In the genomic region with DNA sequence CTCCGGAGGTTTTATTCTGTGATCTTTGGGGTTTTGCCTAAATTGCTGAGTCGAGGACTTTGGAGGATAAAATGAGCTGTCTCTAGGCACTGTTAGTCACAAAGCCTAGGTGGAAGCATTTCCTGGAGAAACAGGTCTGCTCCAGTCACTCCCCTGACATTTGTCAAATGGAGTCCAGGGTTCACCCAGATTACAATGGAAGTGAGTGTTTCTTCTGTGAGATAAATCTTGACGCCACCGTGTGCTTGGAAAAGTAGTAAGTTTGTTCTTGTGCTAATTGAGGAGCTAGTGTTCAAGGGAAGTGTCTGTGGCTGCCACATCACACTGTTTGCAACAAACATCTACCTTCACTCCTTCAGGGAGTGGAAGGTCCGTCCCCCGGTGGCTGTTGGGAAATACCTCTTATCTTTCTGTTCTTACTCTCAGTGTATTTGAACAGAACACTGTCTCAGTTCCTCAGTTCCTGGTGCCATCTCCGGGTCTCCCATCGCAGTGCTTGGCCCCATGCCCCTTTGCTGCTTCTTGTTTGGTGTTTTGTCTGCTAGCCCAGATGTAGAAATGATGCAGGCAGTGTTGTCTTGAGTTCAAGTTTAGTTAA, we compare ENCODE assay signal across 13 mouse cellular contexts.
"Had no signal": no experiment of that assay in that cellular context is flagged by ENCODE, and none has a peak within 500 bp of the region (broad histone marks: within the 10 kb centered on the region; RNA-seq: fewer than 3 reads in every experiment).

No protein-coding gene starts in this region.

- H3K9ac ChIP-seq: limb, embryonic 15.5 days; liver, embryonic 12.5 days; lung, embryonic 14.5 days; midbrain, embryonic 15.5 days; neural tube, embryonic 12.5 days had no signal

- H3K27me3 ChIP-seq: limb, embryonic 15.5 days; midbrain, embryonic 15.5 days; neural tube, embryonic 12.5 days had no signal

- ATAC-seq: liver, embryonic 12.5 days; midbrain, embryonic 15.5 days had no signal

- H3K4me3 ChIP-seq: layer of hippocampus, adult 2 months; limb, embryonic 15.5 days; liver, embryonic 12.5 days; megakaryocyte, embryonic 14.5 days; midbrain, embryonic 15.5 days; neural tube, embryonic 12.5 days had no signal

- H3K4me1 ChIP-seq: limb, embryonic 15.5 days; midbrain, embryonic 15.5 days had no signal

- DNase-seq: kidney, adult 8-10 months; kidney, postnatal 25 days; lung, embryonic 14.5 days; lung, postnatal 14 days; thymus, postnatal 36 days had no signal

- H3K36me3 ChIP-seq: limb, embryonic 15.5 days; liver, embryonic 12.5 days; midbrain, embryonic 15.5 days; neural tube, embryonic 12.5 days had no signal

- H3K27ac ChIP-seq: layer of hippocampus, adult 2 months; limb, embryonic 15.5 days; liver, embryonic 12.5 days; macrophage; midbrain, embryonic 15.5 days; neural tube, embryonic 12.5 days had no signal

- H3K4me2 ChIP-seq: limb, embryonic 15.5 days; liver, embryonic 12.5 days; lung, embryonic 14.5 days; midbrain, embryonic 11.5 days; midbrain, embryonic 15.5 days; neural tube, embryonic 12.5 days had no signal

- H3K9me3 ChIP-seq: limb, embryonic 15.5 days; liver, embryonic 12.5 days; megakaryocyte, embryonic 14.5 days; midbrain, embryonic 15.5 days; neural tube, embryonic 12.5 days had no signal
